Mouse (Mus musculus) WW6 (cell line): ENCODE results near the gene Pald1.

Experiments used
- DNase-seq: peaks from one replicate; pipeline ENCODE4 v3.0.0-alpha.2; 2013; ENCODE audit warnings: low read depth, low spot score

The Pald1 gene

DNA sequence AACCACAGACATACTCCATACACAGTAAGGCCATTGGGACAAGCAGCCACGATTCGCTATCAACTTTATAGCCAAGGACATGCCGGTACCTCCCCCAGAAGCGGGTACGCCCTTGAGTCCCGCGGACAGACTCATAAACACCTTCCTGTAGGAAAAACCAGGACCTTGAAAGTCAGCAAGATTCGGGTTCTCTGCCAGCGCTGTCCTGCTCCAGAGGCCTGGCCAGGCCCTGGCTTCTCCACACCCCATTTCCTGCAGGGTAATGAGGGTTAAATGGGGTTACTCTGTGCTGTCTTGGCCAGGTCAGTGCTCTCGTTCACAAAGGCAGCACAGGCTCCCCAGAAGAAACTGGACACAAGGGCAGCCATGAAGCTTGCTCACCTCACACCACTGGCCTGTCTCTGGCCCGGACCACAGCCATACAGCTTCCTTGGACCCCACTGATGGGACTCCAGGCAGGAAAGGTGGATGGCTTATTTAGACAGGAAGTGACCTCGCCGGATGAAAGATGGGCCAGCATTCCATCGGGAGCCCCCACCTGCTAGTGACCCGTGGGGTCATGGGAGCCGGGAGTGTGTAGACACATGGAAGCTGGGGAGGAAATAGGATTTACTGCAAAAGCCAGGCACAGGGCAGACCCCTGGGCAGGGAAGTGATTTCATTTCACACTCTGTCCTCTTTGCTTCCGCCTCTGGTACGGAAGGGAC lies 12.9 kb downstream of the Pald1 start:
- no peak for DNase-seq

DNA sequence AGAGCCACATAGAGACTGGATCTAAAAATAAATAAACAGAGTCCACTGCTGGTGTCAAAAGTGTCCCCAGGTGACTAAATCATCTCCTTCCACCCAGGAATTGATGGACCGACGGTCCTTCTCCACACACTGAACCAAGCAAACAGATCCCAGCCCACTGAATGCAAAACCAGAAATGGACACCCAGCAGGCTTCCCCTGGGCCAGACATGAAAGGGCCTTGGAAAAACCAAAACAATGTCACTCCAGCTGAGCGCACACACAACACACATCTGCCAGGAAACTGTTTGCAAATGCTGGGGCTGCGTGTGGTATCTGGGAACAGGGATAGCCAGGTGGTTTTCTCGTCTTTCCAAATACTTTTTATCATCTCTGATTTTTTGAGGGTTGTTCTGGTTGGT lies 13.6 kb downstream of the Pald1 start:
- DNase-seq = no peak

DNA sequence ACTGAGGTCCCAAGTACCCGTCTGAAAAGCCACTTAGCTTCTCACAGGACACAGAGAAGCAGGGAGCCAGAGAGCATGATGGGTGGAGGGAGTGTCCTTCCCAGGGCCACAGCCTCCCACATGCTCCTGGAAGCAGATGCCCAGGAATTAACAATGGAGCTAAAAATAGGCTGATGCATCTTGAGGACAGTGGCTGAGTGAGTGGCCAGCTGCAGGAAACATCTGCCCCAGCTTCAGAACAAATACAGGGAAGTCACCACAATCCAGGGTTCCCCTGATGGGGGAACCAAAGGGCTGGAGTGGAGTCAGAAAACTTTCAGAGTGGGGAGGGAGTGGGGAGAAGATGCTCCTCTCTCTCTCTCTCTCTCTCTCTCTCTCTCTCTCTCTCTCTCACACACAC lies 17.4 kb downstream of the Pald1 start:
- DNase-seq = no peak

DNA sequence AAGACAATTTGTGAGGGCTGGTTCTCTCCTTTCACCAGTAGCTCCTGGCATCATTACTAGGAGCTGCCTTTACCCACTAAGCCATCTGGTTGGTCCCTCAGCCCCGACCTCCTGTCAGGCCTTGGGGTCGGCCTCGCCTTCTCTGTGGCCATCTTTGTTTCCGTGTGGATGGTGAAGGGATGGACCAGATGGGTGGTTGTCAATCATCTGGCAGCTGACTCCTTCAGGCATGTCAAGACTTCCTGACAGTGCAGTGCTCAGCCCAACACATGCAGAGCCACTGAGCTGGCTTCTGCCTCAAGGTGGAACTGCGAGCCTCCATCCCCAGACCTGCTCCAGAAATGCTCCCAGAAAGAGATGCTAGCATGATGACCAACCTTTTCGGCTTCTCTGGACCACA lies 18.9 kb downstream of the Pald1 start:
- DNase-seq = no peak

DNA sequence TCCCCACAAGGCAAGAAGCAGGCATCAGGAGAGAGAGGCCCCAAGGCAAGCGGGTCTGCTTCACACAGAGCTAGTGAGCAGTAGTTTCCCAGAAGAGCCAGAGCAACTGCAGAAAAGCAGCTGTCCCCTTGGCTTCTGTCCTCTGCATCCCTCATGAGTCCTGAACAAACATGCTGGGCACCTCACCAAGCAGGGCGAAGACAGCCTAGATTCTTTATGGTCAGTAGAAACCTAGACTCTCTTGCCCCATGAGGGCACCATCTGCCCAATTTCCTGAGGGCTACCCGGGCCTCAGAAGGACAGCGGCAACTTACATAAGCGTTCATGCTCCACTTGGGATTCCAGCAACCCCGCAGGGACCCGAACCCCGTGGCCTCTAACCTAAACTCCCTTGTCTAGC lies 20.3 kb downstream of the Pald1 start:
- no peak for DNase-seq

DNA sequence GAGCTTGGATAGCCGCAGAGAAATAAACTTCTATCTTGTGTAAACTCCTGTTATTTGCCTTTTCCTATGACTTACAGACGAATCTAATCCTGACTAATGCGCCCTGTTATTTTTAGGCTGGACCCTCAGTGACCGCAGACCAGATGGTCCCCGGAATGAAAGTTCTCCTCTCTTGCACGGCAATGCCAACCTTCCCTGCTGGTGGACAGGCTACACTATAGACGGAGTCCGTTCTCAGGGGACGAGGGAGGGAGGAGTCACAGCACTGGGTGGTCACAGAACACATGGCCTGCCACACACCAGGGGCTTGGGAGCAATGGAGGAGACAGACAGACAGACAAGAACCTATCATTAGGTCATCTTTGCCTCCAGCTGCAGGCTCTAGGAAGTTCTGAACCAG lies 20.8 kb downstream of the Pald1 start:
- no peak for DNase-seq

DNA sequence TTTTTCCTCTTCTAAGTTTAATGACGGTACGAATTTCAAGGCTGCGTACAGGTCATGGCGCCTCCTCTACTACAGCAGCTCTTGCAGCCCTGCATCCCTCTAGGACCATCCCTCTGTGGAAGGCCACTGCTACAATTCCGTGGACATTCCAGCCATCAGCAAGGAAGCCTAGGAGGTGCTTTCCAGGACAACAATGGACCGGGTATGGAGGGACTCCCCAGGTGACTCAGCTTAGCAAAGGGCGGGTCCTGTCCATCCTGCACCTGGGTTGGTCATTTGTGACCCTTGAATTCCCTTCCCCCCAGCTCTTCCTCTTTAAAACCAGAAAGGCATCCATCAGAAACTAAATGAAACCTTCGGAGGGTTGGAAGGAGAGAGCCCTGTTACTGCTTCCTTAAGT lies 22.7 kb downstream of the Pald1 start:
- DNase-seq = no peak

DNA sequence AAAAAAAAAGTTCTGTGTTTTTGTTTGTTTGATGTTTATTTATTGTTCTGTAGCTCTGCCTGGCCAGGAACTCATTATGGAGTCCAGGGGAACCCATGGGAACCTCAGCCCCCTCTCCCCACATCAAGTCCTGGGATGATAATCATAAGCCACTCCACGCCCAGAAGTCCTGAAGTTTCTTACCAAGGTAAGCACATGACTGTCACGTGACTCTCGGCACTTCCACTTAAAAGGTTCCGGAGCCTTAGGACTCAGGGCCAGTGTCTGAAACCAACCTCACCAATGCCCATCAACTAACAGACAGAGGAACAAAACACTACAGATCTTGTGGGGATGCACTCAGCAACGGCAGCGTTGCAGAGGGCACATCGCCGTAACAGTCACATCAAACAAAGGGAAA lies 23.9 kb downstream of the Pald1 start:
- no peak for DNase-seq

DNA sequence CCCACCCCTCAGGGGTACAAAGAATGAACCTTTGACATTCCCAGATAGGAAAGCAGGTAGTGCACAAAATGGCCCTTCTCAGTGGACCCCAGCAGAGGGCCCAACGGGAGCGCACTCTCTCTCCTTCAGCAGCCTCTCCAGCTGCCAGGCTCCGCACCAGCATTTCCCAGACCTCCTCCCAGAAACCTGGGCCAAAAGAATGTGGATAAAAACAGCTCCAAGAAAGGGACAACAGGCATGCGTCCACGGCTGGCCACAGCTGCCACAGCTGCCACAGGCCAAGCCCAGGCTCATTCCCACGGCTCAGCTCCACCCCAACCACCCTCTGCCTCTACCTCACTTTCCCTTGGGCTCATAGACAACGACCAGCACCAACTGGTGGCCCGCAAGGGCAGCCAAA lies 25.7 kb downstream of the Pald1 start:
- DNase-seq = no peak

DNA sequence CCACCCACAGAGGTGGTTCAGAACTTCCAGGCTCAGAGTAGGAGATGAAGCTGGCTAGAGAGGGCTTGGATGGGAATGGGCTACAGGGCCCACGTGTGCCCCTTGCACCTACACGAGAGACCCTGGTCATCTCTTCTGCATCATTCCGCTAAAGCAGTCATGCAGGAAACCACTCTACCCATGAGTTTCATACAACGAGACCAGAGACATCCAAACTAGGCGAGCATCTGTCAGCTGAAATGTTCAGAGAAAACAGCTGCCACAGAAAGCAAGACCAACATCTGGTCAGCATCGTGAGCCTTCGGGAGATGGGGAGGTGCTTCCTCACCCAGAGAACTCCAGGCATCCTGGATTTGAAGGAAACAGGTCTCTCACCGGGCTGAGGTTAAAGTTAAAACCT lies 26.8 kb downstream of the Pald1 start:
- DNase-seq = no peak

DNA sequence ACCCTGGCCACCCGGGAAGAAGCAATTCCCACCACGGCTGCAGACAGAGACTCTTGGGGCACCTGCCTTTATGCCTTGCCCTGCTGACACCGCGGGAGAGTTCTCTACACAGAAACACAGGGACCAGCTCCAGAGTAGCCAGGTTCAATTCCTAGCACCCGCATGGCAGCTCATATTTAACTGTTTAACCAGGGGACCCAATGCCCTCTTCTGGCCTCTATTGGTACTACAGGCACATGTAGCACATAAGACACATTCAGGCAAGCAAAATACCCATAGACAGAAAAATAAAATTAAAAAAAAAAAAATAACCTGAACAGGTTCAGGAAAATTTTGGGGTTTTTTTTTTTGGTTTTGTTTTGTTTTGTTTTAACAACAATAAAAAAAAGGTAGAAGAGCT lies 27.2 kb downstream of the Pald1 start:
- peak; percentile 60 for DNase-seq

DNA sequence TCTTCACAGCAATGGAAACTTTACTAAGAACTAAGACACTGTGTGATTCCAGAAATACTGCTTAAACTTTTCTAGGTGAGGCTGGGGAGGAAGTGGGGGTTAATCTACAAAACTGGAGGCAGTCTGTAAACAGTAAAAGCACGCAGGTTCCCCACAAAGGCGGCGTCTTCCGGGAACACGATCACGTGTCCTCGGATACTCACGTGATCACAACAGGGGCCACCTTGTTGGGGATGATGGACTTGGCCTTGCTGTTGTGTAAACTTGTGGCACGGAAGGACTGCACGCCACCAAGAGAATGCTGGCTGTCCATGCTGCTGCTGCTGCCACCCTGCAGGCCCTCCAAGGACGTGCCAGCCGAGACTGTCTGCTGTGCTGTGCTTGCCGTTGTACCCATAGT lies 27.7 kb downstream of the Pald1 start:
- DNase-seq = no peak

DNA sequence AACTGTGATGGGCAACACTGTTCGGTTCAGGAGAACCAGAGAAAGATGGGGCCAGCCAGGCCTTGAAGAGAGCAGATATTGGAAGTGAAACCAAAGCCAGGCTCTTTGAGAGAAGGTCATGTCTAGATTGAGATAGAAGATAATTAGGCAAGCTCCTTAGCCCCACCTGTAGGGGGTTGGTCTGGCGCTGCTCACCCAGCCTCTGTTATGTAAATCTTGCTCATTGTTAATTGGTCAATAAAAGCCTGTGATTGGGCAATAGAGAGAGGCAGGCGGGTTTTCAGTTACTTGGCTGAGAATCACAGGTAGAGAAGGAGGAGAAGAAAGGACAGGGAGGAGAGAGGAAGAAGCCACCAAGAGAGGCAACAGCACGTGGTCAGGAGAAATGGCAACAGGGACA lies 32.1 kb downstream of the Pald1 start:
- no peak for DNase-seq

DNA sequence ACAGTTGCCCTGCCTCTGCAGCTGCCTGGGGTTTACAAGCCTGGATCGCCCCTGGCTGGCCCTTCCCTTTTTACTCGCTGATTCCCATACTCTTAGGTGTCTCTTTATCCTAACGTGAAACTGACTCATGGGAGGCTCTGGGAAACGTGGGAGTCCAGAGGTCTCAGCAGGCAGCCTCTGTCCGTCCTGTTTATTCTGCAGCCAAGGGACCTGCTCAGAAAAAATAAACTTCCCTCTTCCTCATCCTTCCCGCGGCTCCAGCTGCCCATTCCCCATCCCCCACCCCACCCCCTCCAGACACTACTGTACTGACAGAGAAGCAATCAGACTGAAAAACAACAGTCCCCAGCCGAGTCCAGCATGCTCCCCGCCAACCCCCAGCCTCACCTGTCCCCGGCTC lies 37.0 kb downstream of the Pald1 start:
- no peak for DNase-seq

DNA sequence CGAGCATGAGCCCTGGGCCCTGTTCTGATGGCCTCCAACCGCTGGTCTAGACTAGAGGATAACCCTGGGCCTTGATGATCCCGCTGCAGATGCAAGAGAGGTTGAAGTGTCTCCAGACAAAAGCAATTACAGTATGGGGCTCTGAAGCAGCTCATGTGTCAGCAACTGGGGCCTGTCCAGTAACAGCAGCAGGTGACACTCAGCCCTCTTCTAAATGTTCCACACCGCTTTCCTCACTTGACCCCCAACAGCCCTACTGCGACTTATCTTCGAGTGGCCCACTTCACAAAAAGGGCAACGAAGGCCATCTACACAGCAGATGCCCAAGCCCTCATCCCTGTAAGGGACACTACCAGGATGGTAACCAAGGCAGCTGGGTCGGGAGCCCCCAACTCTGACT lies 38.2 kb downstream of the Pald1 start:
- DNase-seq = no peak

DNA sequence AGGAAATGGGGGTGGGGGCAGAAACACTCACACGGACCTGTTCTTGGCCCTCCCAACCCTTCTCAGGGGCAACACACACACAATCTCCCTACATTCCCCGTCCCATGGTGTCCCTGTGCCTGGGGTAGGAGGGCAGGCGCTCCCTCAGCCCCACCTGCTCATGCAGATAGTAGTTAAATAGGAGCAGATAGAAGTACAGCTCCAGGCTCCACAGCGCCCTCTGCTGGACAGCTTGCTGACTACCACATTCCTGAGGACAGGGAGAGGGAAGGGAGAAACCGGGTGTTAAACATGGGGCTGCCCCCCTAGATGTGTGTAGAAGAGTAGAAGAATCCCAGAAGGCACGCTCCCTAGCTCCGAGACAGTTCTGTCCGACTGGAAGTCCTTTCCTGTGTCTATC lies 39.4 kb downstream of the Pald1 start:
- DNase-seq = no peak

DNA sequence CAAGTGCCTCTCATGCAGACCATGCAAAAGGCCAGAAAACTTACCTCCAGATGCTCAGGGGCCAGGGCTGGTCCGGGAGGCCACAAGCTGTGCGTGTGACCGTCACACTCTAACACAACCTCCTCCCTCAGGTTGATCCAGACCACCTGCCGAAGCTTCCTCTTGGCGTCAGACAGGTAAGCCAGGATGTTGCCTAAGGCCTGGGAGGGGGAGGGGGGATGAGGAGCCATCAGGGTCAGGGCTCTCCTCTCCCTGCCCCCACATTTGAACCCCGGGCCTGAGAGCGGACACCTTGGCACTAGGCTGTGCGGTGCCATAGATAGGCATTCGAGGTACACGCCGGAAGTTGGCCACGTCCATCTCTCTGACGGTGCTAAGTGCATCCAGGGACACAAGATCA lies 40.6 kb downstream of the Pald1 start:
- no peak for DNase-seq

DNA sequence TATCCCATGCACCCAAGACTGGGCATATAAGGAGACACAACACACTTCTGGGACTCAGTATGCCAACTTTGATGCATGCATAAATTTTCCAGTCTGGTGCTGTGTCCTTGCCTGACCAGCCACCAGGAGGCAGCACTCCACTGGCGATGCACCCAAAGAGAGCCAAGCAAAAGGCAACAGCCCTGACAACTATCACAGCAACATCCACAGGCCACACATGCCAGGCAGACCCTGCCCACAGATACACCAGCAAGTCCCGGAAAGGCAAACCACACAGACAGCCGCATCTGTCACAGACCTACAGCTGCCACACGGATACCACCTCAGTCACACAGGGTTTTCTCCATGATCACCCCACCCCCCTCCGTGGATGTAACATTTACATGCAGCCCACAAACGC lies 41.8 kb downstream of the Pald1 start:
- no peak for DNase-seq

DNA sequence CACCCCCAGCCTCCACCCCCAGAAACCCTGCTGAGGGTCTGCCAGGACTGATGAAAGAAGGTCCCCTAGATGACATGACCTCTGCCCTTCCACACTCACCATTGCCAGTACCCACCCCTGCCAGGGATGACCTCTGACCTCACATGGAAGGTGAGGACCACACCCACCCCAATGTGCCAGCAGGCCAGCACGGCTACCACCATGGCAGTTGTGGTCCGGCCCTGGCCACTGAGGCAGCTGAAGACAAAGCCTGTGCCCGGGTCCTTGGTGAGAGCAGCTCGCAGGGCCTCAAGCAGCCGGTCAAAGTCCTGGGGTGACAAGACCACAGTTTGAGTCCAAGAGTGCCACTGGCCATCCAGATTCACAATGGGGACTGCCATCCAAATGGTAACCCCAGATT lies 42.3 kb downstream of the Pald1 start:
- DNase-seq = no peak

DNA sequence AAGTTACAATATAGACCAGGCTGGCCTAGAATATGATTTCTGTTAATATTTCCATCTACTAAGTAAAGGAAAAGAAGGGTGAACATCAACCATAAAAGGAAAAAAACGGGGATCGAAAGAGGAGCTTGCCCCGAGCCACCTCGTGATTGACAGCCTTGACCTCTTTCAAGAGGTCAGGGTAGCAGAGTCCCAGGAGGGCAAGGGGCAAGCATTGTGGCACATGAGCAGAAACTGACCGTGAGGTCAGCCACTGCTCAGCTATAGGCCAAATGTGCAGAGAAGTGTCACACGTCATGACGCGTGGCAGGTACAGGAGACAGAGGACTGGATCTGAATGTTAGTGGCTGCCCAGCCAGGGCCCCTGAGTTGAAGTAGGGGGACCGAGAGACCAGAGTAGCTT lies 43.1 kb downstream of the Pald1 start:
- no peak for DNase-seq

DNA sequence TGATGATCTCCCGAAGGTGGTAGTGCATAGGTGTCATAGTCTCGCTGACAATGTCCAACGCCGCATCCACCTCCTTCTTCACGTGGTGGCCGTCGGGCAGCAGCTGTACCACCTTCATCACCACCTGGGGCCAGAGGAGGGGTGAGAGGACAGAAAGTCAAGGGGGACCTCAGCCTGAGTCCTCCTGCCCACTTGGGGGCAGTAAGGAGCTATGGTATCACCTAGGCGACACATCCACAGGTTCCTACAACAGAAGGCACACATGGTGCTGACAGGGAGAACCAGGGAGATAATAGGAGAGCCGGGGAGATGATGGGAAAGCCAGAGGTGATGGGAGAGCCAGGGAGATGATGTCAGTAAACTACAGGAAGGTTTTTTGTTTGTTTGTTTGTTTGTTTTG lies 44.1 kb downstream of the Pald1 start:
- no peak for DNase-seq

DNA sequence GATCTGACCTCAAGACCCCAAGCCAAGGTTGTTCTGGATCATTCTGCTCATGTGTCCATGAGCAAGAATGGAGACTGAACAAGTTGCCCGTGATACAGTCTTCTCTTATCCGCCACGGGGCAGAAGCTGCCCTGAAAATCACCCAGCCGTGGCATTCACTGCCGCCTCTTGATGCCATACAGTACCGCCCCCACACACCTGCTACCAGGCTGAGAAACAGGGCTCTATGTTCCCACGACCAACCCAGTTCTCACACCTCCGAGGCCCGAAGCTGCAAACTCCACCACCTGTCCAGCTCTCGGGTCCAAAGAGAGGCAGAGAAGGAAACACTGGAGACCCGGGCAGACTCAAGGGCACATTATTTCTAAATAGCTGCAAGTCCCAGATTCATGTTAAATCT lies 45.7 kb downstream of the Pald1 start:
- no peak for DNase-seq

DNA sequence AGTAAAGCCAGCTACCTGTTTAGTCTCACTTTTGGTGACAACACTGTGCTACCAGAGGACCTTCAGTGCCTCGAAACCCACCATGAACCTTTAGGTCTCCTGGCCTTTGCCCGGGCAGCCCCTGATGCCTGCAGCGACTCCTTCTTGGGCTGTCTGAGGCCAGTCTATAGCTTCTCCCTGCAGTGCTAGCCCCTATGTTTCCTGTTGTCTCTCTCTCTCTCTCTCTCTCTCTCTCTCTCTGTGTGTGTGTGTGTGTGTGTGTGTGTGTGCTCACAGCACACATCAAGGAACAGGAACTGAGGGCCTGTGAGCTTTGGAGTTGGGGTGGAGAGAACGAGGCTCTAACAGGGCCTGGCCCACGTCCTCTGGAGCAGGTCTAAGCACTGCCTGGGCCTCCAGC lies 46.7 kb downstream of the Pald1 start:
- DNase-seq = no peak

DNA sequence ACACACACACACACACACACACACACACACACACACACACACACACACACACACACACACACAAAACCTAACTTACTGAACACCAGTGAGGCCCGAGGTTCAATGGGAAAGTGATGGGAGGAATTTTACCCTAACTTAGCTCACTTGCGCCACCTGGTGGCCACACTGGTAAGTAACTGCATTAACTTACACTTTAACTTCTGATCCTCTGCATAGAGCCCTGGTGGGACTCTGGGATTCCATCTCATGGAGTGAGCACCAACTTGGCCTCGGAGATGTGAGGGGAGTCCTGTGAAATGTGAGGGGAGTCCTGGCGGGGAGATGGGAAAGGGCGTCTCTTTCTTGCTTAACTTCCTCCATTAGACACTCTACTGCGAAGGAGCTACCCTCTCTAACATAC lies 47.2 kb downstream of the Pald1 start:
- no peak for DNase-seq
